Mouse (Mus musculus): ENCODE results near the gene Tbxas1. TPM values are rescaled to one million over a fixed set of nuclear protein-coding genes. Genes with fewer than 3 reads are reported as not detected.

Gene Tbxas1
- total RNA-seq (2023): 1.4 TPM

GRCm38 (mm10) chr6:38875258-38876070, at the start of gene Tbxas1:
Gene Tbxas1, plus strand, starts transcription at chr6:38875404.

GRCm38 (mm10) chr6:38876071-38876911, 1.1 kb downstream of the Tbxas1 start, which contains the start of gene Hipk2:
Gene Hipk2, minus strand, starts transcription at chr6:38876165.

GRCm38 (mm10) chr6:39117584-39118455, 242.6 kb downstream of the Tbxas1 start, which contains the start of gene Parp12:
Gene Parp12, minus strand, starts transcription at chr6:39118349.

Other genes with a start within 250 kb of the Tbxas1 start
- not detected for gene Klrg2, start 238.2 kb upstream of the Tbxas1 start, total RNA-seq (2023)
- gene Clec2l, start 212.3 kb upstream of the Tbxas1 start, total RNA-seq (2023): not detected
- 31.4 TPM for gene Hipk2, start 761 bp downstream of the Tbxas1 start, total RNA-seq (2023)
- gene Parp12, start 242.9 kb downstream of the Tbxas1 start, total RNA-seq (2023): 3.6 TPM

All from CD4-positive naive resting alpha-beta T cell, adult 57 days (primary cell).